Mouse (Mus musculus) c-Kit-positive CD71-positive TER-119-negative erythroid progenitor cells, embryonic 14.5 days (primary cell): Measurements from ENCODE around the gene Prr23a2.
"Not testable (repeated sequence)": the region's sequence is repeated elsewhere in the genome, so short reads cannot be mapped to it uniquely, and the experiment has no call there.

ENCODE experiments used
- DNase-seq: peaks from one replicate; pipeline ENCODE4 v3.0.0-alpha.2; 2013; ENCODE audit warnings: low read depth

Prr23a2 gene

DNA sequence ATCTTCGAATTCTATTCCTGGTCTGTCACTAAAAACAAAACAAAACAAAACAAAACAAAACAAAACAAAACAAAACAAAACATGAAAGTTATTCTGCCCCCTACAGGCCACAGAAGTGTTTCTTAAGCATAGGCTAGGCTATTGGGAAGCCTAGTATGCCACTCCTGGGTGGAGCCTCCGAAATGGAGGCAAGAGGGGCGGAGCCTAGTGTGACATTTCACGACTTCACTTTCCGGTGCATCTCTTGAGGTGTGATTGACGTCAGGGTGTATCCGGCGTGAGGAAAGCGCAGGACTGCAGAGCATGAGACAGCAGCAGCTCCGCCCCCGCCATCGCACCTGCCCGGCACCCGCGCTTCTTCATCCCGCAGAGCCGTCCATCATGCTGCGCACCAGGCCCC, at the start of gene Prr23a2:
Gene Prr23a2 (plus strand): TSS at position 285 of the 400 bp plus-strand sequence.
- DNase-seq, result no peak

DNA sequence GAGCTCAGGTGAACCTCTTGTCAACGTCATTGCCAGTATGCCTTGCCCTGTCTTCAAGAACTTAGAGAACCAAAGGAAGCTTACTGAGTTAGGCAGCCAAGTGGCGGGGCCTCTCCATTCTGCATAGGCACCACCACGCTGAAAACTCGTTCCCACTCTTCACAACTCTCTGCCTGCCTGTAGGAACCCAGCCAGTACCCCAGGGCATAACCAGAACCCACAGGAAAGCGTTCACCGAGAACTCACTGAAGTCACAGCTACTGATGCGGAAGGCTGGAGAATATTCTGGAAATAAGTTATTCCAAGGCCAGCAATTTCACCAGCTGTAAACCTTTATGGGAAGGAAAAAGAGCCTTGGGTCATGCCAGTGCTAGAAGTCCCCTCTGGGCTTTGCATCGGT, 48.7 kb upstream of the Prr23a2 start:
- no peak for DNase-seq

DNA sequence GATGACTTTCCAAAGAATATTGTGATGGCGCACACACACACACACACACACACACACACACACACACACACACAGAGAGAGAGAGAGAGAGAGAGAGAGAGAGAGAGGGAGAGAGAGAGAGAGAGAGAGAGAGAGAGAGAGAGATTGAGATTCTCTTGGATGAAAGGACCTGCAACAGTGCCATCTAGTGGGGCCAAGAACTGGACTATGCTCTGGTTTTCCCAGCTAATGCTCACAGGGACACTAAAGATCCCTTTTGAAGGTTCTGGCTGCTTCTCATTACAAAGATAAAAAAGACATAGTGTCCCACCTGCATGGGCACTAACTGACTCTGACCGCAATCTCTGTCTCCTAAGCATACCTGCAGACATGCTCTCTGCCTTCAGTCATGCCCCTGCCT, 46.8 kb upstream of the Prr23a2 start:
- DNase-seq, result not testable (repeated sequence)

DNA sequence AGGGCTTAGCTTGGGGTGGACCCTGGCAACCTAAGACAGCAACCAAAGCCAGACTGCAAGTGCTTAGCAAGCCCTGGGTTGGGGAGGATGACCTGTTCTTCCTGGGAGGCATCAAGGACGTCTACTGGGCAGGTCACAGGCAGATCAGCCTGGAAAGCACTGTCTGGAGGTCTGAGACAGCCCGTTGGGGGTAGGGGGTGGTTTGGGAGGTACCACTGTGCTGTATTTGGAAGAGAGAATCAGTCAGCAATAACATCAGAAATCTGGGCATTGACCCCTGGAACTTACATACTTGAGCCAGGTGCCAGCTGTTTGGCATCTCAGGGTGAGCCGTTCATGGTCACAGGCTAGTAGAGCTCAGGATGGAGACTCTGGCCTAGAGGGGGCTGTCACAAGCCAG, 40.2 kb upstream of the Prr23a2 start:
- DNase-seq, result no peak

DNA sequence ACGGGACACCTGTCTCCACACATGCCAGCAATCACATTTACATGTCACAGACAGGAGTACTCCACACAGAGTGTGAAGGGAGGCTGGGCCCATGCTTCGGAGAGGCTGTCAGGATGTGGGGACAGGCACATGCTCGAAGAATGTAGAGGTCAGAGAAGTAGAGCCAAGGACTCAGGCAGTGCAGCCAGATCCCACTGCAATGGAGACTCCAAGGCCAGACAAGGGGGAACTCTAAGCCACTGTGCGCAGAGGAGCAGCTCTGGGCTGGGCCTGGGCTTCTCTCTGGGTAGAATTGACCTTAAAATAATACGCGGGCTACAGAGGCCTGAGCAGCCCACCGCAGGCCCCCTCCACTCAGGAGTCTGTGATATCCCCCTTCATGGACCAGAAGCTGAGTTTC, 38.7 kb upstream of the Prr23a2 start:
- no peak for DNase-seq

DNA sequence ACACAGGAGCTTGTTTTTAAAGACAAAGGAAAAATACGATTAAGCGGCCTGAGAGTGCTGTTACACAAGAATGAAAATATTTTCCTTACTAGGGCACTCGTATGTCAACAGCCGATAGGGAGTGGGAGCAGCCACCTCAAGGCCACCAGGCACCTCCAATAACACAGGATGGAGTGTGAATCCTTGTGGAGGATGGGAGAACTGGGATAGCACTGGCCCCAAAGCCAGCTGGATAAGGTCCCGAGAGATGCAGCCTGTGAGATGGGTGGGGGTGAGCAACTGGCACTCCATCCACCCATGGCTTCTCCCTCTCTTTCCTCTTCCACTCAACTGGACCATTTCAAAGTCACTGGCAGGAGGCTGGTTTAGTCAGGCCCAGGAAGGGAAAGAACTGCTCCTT, 37.3 kb upstream of the Prr23a2 start:
- DNase-seq, result no peak

DNA sequence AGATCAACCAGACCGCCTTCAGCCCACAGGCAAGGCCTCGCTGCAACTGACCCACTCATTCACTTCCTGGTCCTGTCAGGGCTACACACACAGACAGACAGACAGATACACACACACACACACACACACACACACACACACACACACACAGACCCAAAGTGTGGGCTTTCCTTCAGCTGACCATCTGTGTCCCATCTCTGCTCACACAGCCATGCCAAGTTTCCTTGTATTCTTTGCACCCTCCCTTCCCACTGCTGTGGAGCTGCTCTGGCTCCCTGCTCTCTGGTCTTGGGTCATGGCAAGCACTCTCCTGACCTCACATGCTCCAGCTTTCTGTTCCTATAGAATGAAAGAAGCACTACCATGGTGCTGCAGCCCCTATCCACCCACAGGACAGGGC, 36.8 kb upstream of the Prr23a2 start:
- DNase-seq, result no peak

DNA sequence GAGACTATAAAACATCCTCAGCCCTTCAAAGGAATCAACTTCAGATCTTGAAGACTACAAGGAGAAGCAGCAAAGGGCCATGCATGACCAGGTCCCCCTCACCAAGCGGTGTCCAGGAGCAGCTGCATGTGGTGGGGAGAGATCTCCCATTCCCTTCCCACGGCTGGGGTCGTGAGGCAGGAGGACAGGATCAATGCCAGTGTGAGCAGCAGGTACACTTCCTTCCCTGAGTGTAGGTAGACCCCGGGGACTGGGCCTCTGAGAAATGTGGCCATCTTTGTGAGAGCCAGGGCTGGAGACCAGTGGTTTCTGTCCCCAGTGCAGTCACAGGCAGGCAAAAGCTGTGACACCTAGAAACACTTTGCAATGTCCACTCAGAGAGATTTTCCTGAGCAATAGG, 35.8 kb upstream of the Prr23a2 start:
- DNase-seq, result no peak

DNA sequence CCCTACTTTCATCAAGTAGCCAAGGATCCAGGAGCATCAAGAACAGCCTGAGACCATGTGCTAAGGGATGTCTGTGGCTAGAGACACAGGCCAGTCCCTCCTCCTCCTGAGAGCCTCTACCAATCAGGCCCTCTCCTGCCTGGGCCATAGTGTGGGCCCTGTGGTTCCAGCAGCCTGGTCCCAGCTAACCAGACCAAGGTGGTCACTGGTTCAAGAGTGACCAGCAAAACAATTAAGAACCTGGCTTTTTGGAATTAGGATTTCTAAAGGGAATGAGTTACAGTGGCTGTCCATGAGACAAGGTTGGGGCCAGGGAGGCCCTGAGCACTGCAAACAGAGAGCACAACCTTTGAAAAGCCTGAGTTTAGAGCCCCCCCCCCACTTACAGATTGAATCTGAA, 35.2 kb upstream of the Prr23a2 start:
- DNase-seq, result no peak

DNA sequence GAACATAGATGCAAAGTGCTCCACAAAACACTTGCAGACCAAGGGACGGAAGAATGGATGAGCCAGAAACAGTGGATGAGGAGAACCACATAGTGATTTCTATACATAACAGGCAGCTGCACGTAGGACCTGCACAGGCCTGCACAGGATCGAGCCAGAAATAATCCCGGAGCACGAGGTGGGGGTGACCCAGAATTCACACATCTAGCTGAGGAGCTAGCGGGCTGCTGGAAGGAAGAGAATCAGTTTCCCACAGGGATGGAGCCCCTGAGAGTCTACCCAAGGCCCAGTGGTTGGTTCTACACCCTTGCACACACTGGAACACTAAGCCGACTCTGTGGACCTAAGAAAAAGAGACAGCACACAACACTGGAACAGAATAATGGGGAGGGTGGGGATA, 32.5 kb upstream of the Prr23a2 start:
- no peak for DNase-seq

DNA sequence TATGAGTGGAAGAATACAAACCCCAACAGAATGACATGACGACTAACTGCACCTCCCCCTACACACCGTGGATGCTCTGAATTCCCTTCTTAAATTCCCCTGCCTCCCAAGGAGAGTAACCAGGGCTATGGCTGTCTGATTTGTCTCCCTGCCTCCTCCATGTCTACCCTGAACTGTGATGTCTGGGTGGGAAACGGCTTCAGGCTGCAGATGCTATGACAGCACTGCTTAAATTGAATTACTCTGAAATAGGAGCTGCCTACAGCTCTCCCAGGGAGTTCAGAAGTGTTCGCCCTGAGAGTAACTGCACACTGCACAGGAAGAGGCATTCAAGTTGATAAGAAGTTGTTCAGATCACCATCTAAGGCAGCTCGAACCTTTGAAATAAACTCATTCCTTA, 26.8 kb upstream of the Prr23a2 start:
- no peak for DNase-seq

DNA sequence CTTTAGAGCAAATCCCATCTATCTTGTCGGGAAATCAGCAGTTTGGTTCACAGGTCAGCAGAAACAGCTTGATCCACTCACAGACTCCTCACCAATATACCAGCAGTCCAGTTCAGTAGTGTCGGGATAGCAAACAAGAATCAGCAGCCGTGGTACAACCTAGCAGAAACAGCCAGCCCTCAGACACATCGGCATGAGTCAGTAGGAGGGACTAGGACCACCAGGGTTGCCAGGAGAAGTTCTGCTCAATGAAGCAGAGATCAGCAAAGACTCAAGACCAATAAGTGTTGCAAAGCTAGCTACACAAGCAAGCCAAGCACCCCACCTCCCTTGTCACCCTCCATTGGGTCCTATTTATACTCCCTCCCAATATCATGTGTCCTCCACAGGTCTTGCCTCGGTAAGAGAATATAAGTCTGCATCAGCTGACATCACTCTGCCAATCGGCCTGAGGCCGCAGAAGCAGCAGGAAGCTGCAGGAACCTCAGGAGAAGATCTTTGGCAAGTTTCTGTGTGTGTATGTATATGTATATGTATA, 18.7 kb upstream of the Prr23a2 start:
- no peak for DNase-seq

DNA sequence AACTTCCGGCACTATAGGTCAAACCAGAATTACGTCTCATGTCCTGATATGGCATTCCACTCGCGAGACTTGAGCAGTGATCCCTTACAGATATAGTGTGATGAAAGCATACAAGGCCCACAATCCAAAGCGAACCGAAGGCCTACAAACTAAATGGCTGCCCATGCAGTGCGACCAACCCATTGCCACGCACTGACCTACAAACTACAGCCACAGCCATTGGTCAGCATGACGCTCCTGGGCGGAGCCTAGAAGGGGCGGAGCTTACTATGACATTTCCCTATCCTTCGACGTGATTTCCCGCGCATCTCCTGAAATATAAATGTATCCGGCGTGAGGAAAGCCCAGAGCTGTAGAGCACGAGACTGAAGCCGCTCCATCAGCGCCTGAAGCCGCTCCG, 14.2 kb upstream of the Prr23a2 start, which contains the start of gene Prr23a1:
Gene Prr23a1 (plus strand): TSS at position 387 of the 400 bp plus-strand sequence.
- no peak for DNase-seq

DNA sequence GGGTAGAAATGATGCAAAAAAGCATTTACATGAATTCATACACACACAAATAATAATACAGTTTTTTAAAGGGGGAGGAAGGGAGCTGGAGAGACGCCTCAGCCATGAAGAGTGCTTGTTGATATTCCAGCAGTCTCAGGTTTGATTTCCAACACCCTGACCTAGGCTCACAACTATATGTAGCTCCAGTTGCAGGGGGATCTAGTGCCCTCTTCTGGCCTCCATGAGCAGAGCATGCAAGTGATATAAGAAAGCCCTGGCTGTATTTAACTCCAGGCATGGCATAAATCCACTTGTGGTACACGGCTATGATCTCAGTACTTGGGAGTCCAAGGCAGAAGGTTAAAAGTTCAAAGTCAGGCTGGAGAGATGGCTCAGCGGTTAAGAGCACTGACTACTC, 7.2 kb downstream of the Prr23a2 start:
- no peak for DNase-seq

DNA sequence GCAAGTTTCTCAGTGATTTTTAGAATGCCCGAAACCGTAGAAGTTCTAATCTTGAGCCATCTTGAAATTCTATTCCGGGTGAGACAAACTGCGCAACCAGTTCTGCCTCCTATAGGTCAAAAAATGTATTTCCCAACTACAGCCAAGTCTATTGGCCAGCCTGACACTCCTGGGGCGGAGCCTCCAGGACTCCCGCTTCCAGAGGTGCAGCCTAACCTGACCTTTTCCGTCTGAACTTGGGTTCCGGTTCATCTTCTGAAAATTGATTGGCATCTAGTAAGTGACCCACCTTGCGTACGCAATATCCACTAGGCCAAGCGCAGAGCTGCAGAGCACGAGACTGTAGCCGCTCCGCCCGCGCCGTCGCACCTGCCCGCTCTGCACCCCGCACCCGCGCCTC, 8.3 kb downstream of the Prr23a2 start, which contains the start of gene Prr23a3:
Gene Prr23a3 (plus strand): TSS at position 197 of the 400 bp plus-strand sequence.
- DNase-seq, result no peak

DNA sequence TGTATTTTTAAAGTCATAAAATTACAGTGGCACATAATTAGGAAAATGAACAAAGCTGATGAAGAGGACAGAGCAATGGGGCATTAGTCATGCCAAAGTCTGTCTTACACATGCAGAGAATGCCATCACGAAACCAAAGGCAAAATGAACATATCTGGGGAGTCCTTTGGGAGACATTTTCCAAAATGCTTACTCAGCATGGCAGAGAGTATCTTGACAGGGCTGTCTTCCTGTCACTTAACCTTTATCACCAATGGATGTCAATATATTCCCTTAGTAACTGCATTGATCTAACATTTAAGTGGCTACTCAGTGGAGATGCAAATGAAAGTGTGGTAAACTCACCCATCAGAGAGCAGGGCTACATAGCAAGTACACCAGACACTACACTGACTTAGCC, 45.2 kb downstream of the Prr23a2 start:
- DNase-seq, result no peak

DNA sequence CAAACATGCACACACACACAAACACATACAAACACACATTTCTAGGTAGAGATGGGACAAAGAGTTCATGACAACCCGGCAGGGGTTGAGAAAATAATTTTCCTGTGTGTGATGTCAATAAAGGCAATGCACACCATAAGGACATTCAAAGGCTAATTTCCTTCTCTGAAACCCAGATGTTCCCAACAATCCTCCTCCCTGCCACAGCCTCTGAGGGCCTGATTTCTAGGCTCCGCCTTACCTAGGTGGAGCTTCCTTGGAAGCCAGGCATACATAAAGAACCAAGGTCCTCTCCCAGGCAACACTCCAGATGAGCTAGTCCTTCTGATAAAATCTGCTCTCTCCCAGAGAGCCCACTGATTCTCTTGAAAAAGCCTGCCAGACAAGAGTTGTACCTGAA, 46.5 kb downstream of the Prr23a2 start, which contains the start of gene 7420426K07Rik:
Gene 7420426K07Rik (plus strand): TSS at position 301 of the 400 bp plus-strand sequence.
- no peak for DNase-seq
